Mouse (Mus musculus) forebrain, embryonic 14.5 days (tissue): ENCODE measurements around the gene Prr29. TPM values are rescaled to one million over a fixed set of nuclear protein-coding genes. Genes with fewer than 3 reads are reported as not detected.
"Not testable (repeated sequence)": the region's sequence is repeated elsewhere in the genome, so short reads cannot be mapped to it uniquely, and the experiment has no call there.

Experiments used
- ATAC-seq: fragments of 200-750 bp; cut with Nextera tagmentation; 2 replicates; pipeline ENCODE4 v1.8.0; 2017; ENCODE audit warnings: mild to moderate bottlenecking, moderate library complexity
- DNase-seq: peaks from one replicate; pipeline ENCODE4 v3.0.0-alpha.2; 2015; ENCODE audit warnings: low spot score
- H3K27ac ChIP-seq: fragments of 300-500 bp; sonication (generic); 2 replicates; pipeline ENCODE4 v1.5.1; 2014; ENCODE audit warnings: low read depth, mild to moderate bottlenecking, control low read depth, low read length, moderate library complexity
- H3K27me3 ChIP-seq: fragments of 300-500 bp; sonication (generic); replicated peaks from 2 replicates; pipeline ENCODE4 v1.6.1; 2014; ENCODE audit warnings: low read length, control low read depth, mixed read lengths; ENCODE audit not compliant: control insufficient read depth, insufficient read depth
- H3K36me3 ChIP-seq: fragments of 300-500 bp; sonication (generic); 2 replicates; pipeline ENCODE4 v1.6.1; 2014; ENCODE audit warnings: low read length, control low read depth; ENCODE audit not compliant: control insufficient read depth, insufficient read depth
- H3K4me1 ChIP-seq: fragments of 300-500 bp; sonication (generic); 2 replicates; pipeline ENCODE4 v1.6.1; 2014; ENCODE audit warnings: antibody characterized with exemption, low read length, control low read depth; ENCODE audit not compliant: control insufficient read depth, insufficient read depth
- H3K4me2 ChIP-seq: fragments of 300-500 bp; sonication (generic); 2 replicates; pipeline ENCODE4 v1.6.1; 2014; ENCODE audit warnings: mild to moderate bottlenecking, control low read depth, low read length
- H3K4me3 ChIP-seq: fragments of 300-500 bp; sonication (generic); 2 replicates; pipeline ENCODE4 v1.5.1; 2014; ENCODE audit warnings: low read depth, low read length, control low read depth
- H3K9ac ChIP-seq: fragments of 300-500 bp; sonication (generic); 2 replicates; pipeline ENCODE4 v1.6.1; 2014; ENCODE audit warnings: mild to moderate bottlenecking, low read length, control low read depth, moderate library complexity
- H3K9me3 ChIP-seq: fragments of 300-500 bp; sonication (generic); replicated peaks from 2 replicates; pipeline ENCODE4 v1.6.1; 2016; ENCODE audit warnings: low read length, control low read depth, mixed read lengths; ENCODE audit not compliant: control insufficient read depth
- WGBS: fragments of 180-500 bp; shearing (Covaris S2); extraction: QIAGEN DNeasy Blood & Tissue Kit; methylation state at CpG from one replicate; pipeline ENCODE4 v1.1.7; 2014; 5-methylcytosine and 5-hydroxymethylcytosine counted together
- polyA plus RNA-seq: library from polyadenylated mRNA; unstranded; fragments of >200 nt; fragmentation: Nextera tagmentation; extraction: Ambion mirVana; gene quantifications from 2 replicates; pipeline ENCODE4 v1.2.1, GENCODE M21; 2014

Prr29 gene
- polyA plus RNA-seq, 1 experiment from 2014 or later, result not detected

- no peaks in the 10 kb centered on the region for H3K36me3 ChIP-seq
- H3K4me2 ChIP-seq, result no peak overlapping the region
- no peaks in the 10 kb centered on the region for H3K4me1 ChIP-seq
- no peaks in the 10 kb centered on the region for H3K9me3 ChIP-seq
- H3K9ac ChIP-seq, result no peak overlapping the region
- DNase-seq (peak; percentile 17), ATAC-seq (no peak)
- 76% methylated on average over 7 of the region's 7 CpGs for WGBS
- H3K27me3 ChIP-seq, result no peaks in the 10 kb centered on the region
- no peak overlapping the region for H3K4me3 ChIP-seq
- H3K27ac ChIP-seq, result no peak overlapping the region
These were observed 35.6 kb upstream of the Prr29 start for GRCm38 (mm10) chr11:106329682-106330081.

GRCm38 (mm10) chr11:106332458-106332857 is 32.8 kb upstream of the Prr29 start:
- no peaks in the 10 kb centered on the region for H3K27me3 ChIP-seq
- H3K4me1 ChIP-seq, result no peaks in the 10 kb centered on the region
- H3K36me3 ChIP-seq, result no peaks in the 10 kb centered on the region
- H3K27ac ChIP-seq, result no peak overlapping the region
- ATAC-seq, result no peak
- 60% methylated on average over 4 of the region's 4 CpGs for WGBS
- H3K4me3 ChIP-seq, result no peak overlapping the region
- H3K9ac ChIP-seq, result no peak overlapping the region
- DNase-seq, result no peak
- H3K4me2 ChIP-seq, result no peak overlapping the region
- H3K9me3 ChIP-seq, result no peaks in the 10 kb centered on the region

- Histone ChIP-seq H3K4me1 (no peaks in the 10 kb centered on the region), H3K9me3 (no peaks in the 10 kb centered on the region), H3K27me3 (no peaks in the 10 kb centered on the region), H3K4me2 (no peak overlapping the region), H3K36me3 (no peaks in the 10 kb centered on the region), H3K27ac (no peak overlapping the region), H3K9ac (no peak overlapping the region), H3K4me3 (no peak overlapping the region)
- ATAC-seq (no peak), DNase-seq (no peak)
- 13% methylated on average over 2 of the region's 2 CpGs for WGBS
These were observed 31.2 kb upstream of the Prr29 start for GRCm38 (mm10) chr11:106334066-106334465.

GRCm38 (mm10) chr11:106338029-106338428 is 27.2 kb upstream of the Prr29 start:
- Histone ChIP-seq H3K27ac (no peak overlapping the region), H3K9ac (no peak overlapping the region), H3K27me3 (no peaks in the 10 kb centered on the region), H3K4me3 (no peak overlapping the region), H3K9me3 (no peaks in the 10 kb centered on the region), H3K4me2 (no peak overlapping the region), H3K36me3 (no peaks in the 10 kb centered on the region), H3K4me1 (no peaks in the 10 kb centered on the region)
- DNase-seq (no peak), ATAC-seq (no peak)
- WGBS, result 69% methylated on average over 5 of the region's 5 CpGs

- no peaks in the 10 kb centered on the region for H3K27me3 ChIP-seq
- H3K9ac ChIP-seq, result no peak overlapping the region
- no peak overlapping the region for H3K4me3 ChIP-seq
- 71% methylated on average over 7 of the region's 7 CpGs for WGBS
- no peaks in the 10 kb centered on the region for H3K4me1 ChIP-seq
- no peak overlapping the region for H3K27ac ChIP-seq
- no peaks in the 10 kb centered on the region for H3K9me3 ChIP-seq
- no peak overlapping the region for H3K4me2 ChIP-seq
- no peak for ATAC-seq
- no peaks in the 10 kb centered on the region for H3K36me3 ChIP-seq
- no peak for DNase-seq
These were observed 26.4 kb upstream of the Prr29 start for GRCm38 (mm10) chr11:106338870-106339269.

- 90% methylated on average over 4 of the region's 4 CpGs for WGBS
These were observed 25.9 kb upstream of the Prr29 start for GRCm38 (mm10) chr11:106339323-106339722.

GRCm38 (mm10) chr11:106340990-106341520 is 24.2 kb upstream of the Prr29 start:
- WGBS, result 87% methylated on average over 9 of the region's 9 CpGs
- Histone ChIP-seq H3K9me3 (no peaks in the 10 kb centered on the region), H3K9ac (no peak overlapping the region), H3K4me3 (no peak overlapping the region), H3K27me3 (no peaks in the 10 kb centered on the region), H3K36me3 (no peaks in the 10 kb centered on the region), H3K4me2 (no peak overlapping the region), H3K27ac (no peak overlapping the region), H3K4me1 (no peaks in the 10 kb centered on the region)
- DNase-seq (no peak), ATAC-seq (no peak)

More at GRCm38 (mm10) chr11:106339323-106339722, 25.9 kb upstream of the Prr29 start:
- H3K36me3 ChIP-seq, H3K27ac ChIP-seq, H3K4me3 ChIP-seq, ATAC-seq, H3K27me3 ChIP-seq, H3K9ac ChIP-seq, H3K4me1 ChIP-seq, DNase-seq, H3K4me2 ChIP-seq, H3K9me3 ChIP-seq: not testable (repeated sequence)

- peak; percentile 11 for DNase-seq
- Histone ChIP-seq H3K4me3 (no peak overlapping the region), H3K9ac (no peak overlapping the region), H3K9me3 (no peaks in the 10 kb centered on the region), H3K4me2 (no peak overlapping the region), H3K27me3 (no peaks in the 10 kb centered on the region), H3K4me1 (no peaks in the 10 kb centered on the region), H3K27ac (no peak overlapping the region), H3K36me3 (no peaks in the 10 kb centered on the region)
- ATAC-seq, result no peak
- 63% methylated on average over 6 of the region's 6 CpGs for WGBS
These were observed 20.4 kb upstream of the Prr29 start for GRCm38 (mm10) chr11:106344910-106345309.

GRCm38 (mm10) chr11:106349772-106350171 is 15.5 kb upstream of the Prr29 start:
- DNase-seq, result no peak
- H3K27me3 ChIP-seq, result no peaks in the 10 kb centered on the region
- WGBS, result 90% methylated on average over 6 of the region's 6 CpGs

More at GRCm38 (mm10) chr11:106349772-106350171, 15.5 kb upstream of the Prr29 start:
- Histone ChIP-seq H3K27ac (no peak overlapping the region), H3K4me1 (no peaks in the 10 kb centered on the region), H3K36me3 (no peaks in the 10 kb centered on the region), H3K4me3 (no peak overlapping the region), H3K4me2 (no peak overlapping the region), H3K9ac (no peak overlapping the region), H3K9me3 (no peaks in the 10 kb centered on the region)
- ATAC-seq, result no peak
